18 mouse cellular contexts compared by ENCODE assay signal in the genomic region with DNA sequence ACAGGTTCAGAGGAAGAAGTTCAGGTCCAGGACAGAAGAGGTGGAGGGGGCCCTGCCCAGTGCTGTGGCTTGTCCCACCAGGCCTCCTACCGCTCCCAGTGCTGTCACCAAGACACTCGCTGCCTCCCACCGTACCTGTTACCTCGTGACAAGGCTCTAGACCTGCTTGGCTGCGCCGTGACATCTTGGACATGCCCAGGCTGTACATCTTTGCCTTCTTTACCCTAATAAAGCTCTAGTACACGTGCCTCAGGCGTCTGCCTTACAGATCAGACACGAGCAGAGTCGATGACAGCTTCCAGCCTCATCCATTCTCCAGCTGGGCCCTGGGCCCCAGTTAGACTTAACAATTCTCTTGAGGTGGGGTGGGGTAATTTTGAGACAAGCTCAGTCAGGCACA. TPM values are rescaled to one million over a fixed set of nuclear protein-coding genes. Genes with fewer than 3 reads are reported as not detected.
"Had no signal": no experiment of that assay in that cellular context is flagged by ENCODE, and none has a peak within 500 bp of the region (broad histone marks: within the 10 kb centered on the region; RNA-seq: fewer than 3 reads in every experiment).

No protein-coding gene starts in this region.

- DNase-seq: left cerebral cortex, postnatal 4 days; liver; liver, embryonic 13.5 days; liver, postnatal 0 days; lung, adult 18-20 months; lung, adult 2 months; lung, embryonic 14.5 days; lung, postnatal 10 days; lung, postnatal 14 days; lung, postnatal 36 days; lung, postnatal 4 days; midbrain, embryonic 14.5 days had no signal

RNA-seq across cellular contexts. Expression of a gene that starts 4.4 kb away (rescaled TPM):
- total RNA-seq: left cerebral cortex, postnatal 14 days; left cerebral cortex, postnatal 36 days; left cerebral cortex, postnatal 4 days; liver, adult 2 months; megakaryocyte, adult 5-6 weeks; megakaryocyte-erythroid progenitor cell, adult 5-6 weeks; monocyte, adult 5-6 weeks had no signal

RNA-seq across cellular contexts. Expression of a gene that starts 25.6 kb away (rescaled TPM):
- total RNA-seq: monocyte, adult 5-6 weeks had no signal
